Mouse (Mus musculus) heart, embryonic 15.5 days (tissue): ENCODE results near the gene Olfr1062. TPM values are rescaled to one million over a fixed set of nuclear protein-coding genes. Genes with fewer than 3 reads are reported as not detected.
"Not testable (repeated sequence)": the region's sequence is repeated elsewhere in the genome, so short reads cannot be mapped to it uniquely, and the experiment has no call there.

Experiments used
- ATAC-seq: fragments of 200-750 bp; cut with Nextera tagmentation; replicated peaks from 2 replicates; pipeline ENCODE4 v1.8.0; 2017; ENCODE audit warnings: low read depth, moderate TSS enrichment; ENCODE audit not compliant: insufficient number of reproducible peaks, insufficient read depth, low FRiP score
- H3K27ac ChIP-seq: fragments of 300-500 bp; sonication (generic); 2 replicates; pipeline ENCODE4 v1.5.1; 2015; ENCODE audit warnings: mild to moderate bottlenecking, inconsistent platforms
- H3K27me3 ChIP-seq: fragments of 300-500 bp; sonication (generic); 2 replicates; pipeline ENCODE4 v1.6.1; 2015; ENCODE audit warnings: inconsistent platforms
- H3K36me3 ChIP-seq: fragments of 300-500 bp; sonication (generic); 2 replicates; pipeline ENCODE4 v1.6.1; 2015; ENCODE audit warnings: mild to moderate bottlenecking, inconsistent platforms
- H3K4me1 ChIP-seq: fragments of 300-500 bp; sonication (generic); replicated peaks from 2 replicates; pipeline ENCODE4 v1.6.1; 2015; ENCODE audit warnings: inconsistent platforms
- H3K4me2 ChIP-seq: fragments of 300-500 bp; sonication (generic); 2 replicates; pipeline ENCODE4 v1.6.1; 2015; ENCODE audit warnings: inconsistent platforms, mild to moderate bottlenecking, moderate library complexity
- H3K4me3 ChIP-seq: fragments of 300-500 bp; sonication (generic); 2 replicates; pipeline ENCODE4 v1.5.1; 2015; ENCODE audit warnings: mild to moderate bottlenecking, inconsistent platforms
- H3K9ac ChIP-seq: fragments of 300-500 bp; sonication (generic); 2 replicates; pipeline ENCODE4 v1.6.1; 2015; ENCODE audit warnings: mild to moderate bottlenecking, inconsistent platforms
- H3K9me3 ChIP-seq: fragments of 300-500 bp; sonication (generic); replicated peaks from 2 replicates; pipeline ENCODE4 v1.6.1; 2016; ENCODE audit warnings: inconsistent platforms
- WGBS: fragments of 180-500 bp; shearing (Covaris S2); methylation state at CpG from one replicate; pipeline ENCODE4 v1.1.7; 2015; ENCODE audit warnings: mixed read lengths; 5-methylcytosine and 5-hydroxymethylcytosine counted together
- polyA plus RNA-seq: library from polyadenylated mRNA; unstranded; fragments of >200 nt; fragmentation: Nextera tagmentation; extraction: Ambion mirVana; gene quantifications from 2 replicates; pipeline ENCODE4 v1.2.1, GENCODE M21; 2015

Olfr1062 gene
- polyA plus RNA-seq: not detected in 2 replicates

DNA sequence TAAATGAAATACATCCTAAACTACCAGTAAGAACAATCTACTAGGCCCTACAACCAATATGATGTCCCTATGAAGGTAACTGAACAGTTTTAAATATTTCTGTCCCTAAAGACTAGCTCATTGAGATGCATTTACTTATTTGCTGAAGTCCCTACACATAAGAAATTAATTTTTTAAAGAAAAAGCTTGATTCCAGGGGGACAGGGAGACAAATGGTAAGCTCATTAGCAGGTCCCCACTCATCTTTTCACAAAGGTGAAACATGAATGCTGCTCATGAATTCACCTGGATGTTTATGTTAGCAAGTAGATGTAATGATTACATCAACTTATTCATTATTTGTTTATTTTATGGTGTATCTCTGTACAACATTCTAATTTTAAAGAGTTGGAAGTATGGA, at the start of gene Olfr1062:
Gene Olfr1062, minus strand, starts transcription at position 101 of the 400 bp plus-strand sequence.
- H3K4me2 ChIP-seq, H3K9me3 ChIP-seq, H3K36me3 ChIP-seq, ATAC-seq, H3K4me1 ChIP-seq, H3K27ac ChIP-seq, H3K27me3 ChIP-seq, H3K9ac ChIP-seq, H3K4me3 ChIP-seq: not testable (repeated sequence)

DNA sequence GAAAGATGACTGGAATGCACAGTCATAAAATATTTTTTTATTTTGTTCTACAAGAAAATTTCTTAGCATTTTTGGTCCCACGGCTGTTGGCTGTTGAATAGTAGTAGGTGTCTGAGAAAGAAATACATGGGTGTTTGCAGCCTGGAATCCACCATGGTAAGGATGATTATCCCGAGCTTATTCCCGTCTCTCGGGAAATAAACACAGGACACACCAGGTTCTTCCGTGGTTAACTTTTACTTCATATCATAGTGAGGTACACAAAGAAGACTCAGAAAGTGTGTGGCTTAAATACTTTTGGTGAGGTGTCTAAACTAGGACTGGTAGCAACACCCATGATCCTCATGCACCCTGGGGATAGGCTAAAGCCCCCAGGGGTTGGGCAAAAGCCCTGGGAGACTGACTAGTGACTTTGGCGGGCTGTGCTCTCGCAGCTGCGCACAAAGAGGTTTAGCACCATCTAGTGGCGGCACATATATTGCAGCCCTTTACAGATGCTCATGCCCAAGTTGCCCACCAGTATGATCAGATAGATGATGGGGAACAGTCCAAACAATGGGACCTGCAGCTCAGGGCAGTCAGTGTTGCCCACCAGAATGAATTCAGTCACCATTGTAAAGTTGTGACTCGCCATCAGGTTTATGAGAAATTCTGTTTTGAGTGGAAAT, 38.0 kb upstream of the Olfr1062 start:
- peak overlapping the region; percentile 19; the same call in 1 of the 2 replicates for H3K4me3 ChIP-seq
- WGBS: 30% methylated on average over 10 of the region's 10 CpGs

DNA sequence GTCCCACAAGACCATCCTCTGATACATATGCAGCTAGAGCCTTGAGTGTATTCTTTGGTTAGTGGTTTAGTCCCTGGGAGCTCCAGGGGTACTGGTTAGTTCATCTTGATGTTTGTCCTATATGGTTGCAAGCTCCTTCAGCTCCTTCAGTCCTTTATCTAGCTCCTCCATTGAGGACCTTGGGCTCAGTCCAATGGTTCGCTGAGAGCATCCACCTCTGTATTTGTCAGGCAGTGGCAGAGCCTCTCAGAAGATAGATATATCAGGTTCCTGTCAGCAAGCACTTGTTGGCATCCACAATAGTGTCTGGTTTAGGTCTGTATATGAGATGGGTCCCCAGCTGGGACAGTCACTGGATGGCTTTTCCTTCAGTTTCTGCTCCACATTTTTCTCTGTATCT, 33.9 kb upstream of the Olfr1062 start:
- WGBS: 43% methylated on average over 1 of the region's 1 CpGs
- H3K4me2 ChIP-seq: no peak overlapping the region

More for the DNA sequence above, 38.0 kb upstream of the Olfr1062 start:
- Histone ChIP-seq H3K27ac (no peak overlapping the region), H3K36me3 (no peaks in the 10 kb centered on the region), H3K4me2 (peak overlapping the region; percentile 47), H3K9me3 (no peaks in the 10 kb centered on the region), H3K9ac (no peak overlapping the region), H3K27me3 (no peaks in the 10 kb centered on the region), H3K4me1 (no peaks in the 10 kb centered on the region)
- ATAC-seq: no peak

DNA sequence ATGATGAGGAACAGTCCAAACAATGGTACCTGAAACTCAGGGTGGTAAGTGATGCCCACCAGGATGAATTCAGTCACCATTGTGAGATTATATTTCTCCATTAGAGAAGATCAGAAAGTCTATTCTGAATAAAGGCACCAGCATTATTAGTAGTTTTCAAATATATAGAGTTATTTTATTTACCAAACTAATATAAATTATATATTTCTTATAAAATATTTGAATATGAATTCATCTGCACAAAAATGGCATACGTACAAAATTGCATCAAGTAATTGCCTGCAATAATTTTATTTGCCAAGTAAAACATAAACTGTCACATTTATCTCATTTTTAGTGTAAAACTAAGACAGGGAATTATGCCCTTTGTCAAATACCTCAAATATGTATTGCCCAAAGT, 29.6 kb upstream of the Olfr1062 start, which contains the start of gene Olfr1066:
Gene Olfr1066, minus strand, starts transcription at position 101 of the 400 bp plus-strand sequence.
- Histone ChIP-seq H3K4me2 (no peak within 1 kb of the TSS), H3K4me3 (no peak within 1 kb of the TSS), H3K9me3 (no peaks in the 10 kb centered on the region), H3K27me3 (no peaks in the 10 kb centered on the region), H3K27ac (no peak within 1 kb of the TSS), H3K9ac (no peak within 1 kb of the TSS), H3K36me3 (no peaks in the 10 kb centered on the region), H3K4me1 (no peaks in the 10 kb centered on the region)
- no peak for ATAC-seq
- 75% methylated on average over 1 of the region's 1 CpGs for WGBS

More for the DNA sequence above, 33.9 kb upstream of the Olfr1062 start:
- Histone ChIP-seq H3K4me1 (no peaks in the 10 kb centered on the region), H3K27ac (no peak overlapping the region), H3K4me3 (no peak overlapping the region), H3K9ac (no peak overlapping the region), H3K9me3 (no peaks in the 10 kb centered on the region), H3K27me3 (no peaks in the 10 kb centered on the region), H3K36me3 (no peaks in the 10 kb centered on the region)
- ATAC-seq: no peak

DNA sequence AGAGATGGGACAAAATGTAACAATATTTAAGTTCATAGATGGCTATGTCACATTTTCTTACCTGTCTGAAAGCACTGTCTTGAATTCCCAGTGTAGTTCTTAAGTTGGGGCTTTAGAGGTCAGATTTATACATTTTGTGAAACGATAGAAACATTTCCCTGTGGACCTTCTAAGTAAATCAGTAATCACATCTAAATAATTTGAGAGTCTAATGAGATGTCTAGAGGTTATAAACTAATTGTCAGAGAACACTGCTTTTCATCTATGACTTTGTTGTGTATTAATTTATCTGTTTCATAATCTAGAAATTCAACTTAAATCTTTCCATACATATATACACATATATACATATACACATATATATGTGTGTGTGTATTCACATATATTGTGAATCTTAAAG, 23.9 kb upstream of the Olfr1062 start, which contains the start of gene Olfr1065:
Gene Olfr1065, minus strand, starts transcription at position 101 of the 400 bp plus-strand sequence.
- WGBS: 60% methylated on average over 1 of the region's 1 CpGs
- H3K4me3 ChIP-seq, H3K4me2 ChIP-seq, ATAC-seq, H3K27ac ChIP-seq, H3K9ac ChIP-seq, H3K9me3 ChIP-seq, H3K36me3 ChIP-seq, H3K4me1 ChIP-seq, H3K27me3 ChIP-seq: not testable (repeated sequence)

DNA sequence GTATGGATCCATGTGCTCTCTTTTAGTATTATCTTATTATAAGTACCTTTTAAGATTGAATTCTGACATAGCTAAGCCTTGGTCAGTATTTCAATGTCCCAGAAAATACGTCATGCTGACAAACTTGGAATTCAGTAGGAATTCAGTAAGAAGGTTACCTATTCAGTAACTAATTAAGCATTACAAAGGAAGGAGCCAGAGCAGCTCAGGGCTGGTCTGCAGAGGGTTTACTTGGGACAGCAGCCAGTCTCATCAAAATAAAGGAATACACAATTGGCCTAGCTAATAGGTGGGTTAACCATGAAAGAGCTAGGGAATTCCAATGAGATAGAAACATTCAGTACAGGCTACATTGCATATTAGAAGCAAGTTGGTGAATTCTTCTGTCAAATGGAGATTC, 15.6 kb upstream of the Olfr1062 start:
- H3K9me3 ChIP-seq, H3K4me3 ChIP-seq, H3K4me1 ChIP-seq, ATAC-seq, H3K4me2 ChIP-seq, H3K9ac ChIP-seq, H3K27me3 ChIP-seq, H3K27ac ChIP-seq, H3K36me3 ChIP-seq: not testable (repeated sequence)
- WGBS: 63% methylated on average over 1 of the region's 1 CpGs

DNA sequence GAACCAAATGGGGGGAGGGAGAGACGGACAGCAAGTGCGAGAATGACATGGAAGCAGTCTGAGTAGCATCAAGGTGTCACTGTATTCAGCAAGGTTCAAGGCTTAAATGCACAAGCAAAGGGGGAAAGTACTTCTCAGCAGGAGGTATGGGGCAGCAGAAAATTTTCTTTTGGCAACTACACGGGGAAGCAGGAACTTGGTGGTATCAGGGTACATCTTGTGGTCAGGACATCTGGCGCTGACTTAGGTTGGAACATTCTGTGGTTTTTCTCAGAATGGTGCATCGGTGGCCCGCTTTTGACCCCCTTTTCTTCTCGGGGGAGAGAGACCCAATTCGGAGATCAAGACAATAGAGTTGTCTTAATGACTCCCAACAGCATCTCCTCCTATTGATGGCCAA, 2.0 kb upstream of the Olfr1062 start:
- H3K4me3 ChIP-seq, ATAC-seq: not testable (repeated sequence)

DNA sequence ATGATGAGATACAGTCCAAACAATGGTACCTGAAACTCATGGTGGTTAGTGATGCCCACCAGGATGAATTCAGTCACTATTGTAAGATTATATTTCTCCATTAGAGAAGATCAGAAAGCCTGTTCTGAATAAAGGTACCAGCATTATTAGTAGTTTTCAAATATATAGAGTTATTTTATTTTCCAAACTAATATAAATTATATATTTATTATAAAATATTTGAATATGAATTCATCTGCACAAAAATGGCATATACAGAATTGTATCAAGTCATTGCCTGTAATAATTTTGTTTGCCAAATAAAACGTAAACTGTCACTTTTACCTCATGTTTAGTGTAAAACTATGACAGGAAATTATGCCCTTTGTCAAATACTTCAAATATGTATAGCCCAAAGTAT, 12.6 kb downstream of the Olfr1062 start, which contains the start of gene Olfr1061:
Gene Olfr1061, minus strand, starts transcription at position 101 of the 400 bp plus-strand sequence.
- H3K9ac ChIP-seq: no peak within 1 kb of the TSS
- no peak for ATAC-seq
- 71% methylated on average over 1 of the region's 1 CpGs for WGBS

More for the DNA sequence above, 2.0 kb upstream of the Olfr1062 start:
- H3K4me2 ChIP-seq, H3K4me1 ChIP-seq, H3K27me3 ChIP-seq, H3K36me3 ChIP-seq, H3K27ac ChIP-seq, H3K9ac ChIP-seq, H3K9me3 ChIP-seq: not testable (repeated sequence)
- WGBS: 78% methylated on average over 8 of the region's 8 CpGs

DNA sequence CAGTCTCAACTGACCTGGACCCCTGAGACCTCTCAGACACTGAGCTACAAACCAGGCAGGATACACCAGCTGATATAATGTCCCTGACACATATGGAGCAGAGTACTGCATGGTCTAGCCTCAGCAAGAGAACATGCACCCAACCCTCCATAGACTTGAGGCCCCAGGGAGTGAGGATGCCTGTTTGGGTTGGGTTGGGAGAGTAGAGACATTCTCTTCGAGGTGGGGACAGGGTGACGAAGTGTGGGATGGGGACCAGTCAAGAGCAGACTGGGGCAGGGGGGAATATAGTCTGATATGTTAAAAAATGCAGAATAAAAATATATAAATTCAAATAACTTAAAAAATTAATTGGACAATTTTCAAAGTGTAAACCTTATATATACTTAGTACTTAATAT, 31.4 kb downstream of the Olfr1062 start:
- H3K4me2 ChIP-seq: no peak overlapping the region
- 79% methylated on average over 2 of the region's 2 CpGs for whole genome bisulfite sequencing
- no peak overlapping the region for H3K27ac ChIP-seq
- no peak overlapping the region for H3K4me3 ChIP-seq
- no peak overlapping the region for H3K9ac ChIP-seq
- no peaks in the 10 kb centered on the region for H3K27me3 ChIP-seq
- H3K36me3 ChIP-seq: no peaks in the 10 kb centered on the region
- no peak for ATAC-seq
- H3K4me1 ChIP-seq: no peaks in the 10 kb centered on the region
- H3K9me3 ChIP-seq: no peaks in the 10 kb centered on the region

More for the DNA sequence above, 12.6 kb downstream of the Olfr1062 start, which contains the start of gene Olfr1061:
- H3K36me3 ChIP-seq: no peaks in the 10 kb centered on the region
- H3K27ac ChIP-seq: no peak within 1 kb of the TSS
- H3K27me3 ChIP-seq: no peaks in the 10 kb centered on the region
- H3K4me1 ChIP-seq: no peaks in the 10 kb centered on the region
- no peak within 1 kb of the TSS for H3K4me3 ChIP-seq
- H3K4me2 ChIP-seq: no peak within 1 kb of the TSS
- H3K9me3 ChIP-seq: no peaks in the 10 kb centered on the region

DNA sequence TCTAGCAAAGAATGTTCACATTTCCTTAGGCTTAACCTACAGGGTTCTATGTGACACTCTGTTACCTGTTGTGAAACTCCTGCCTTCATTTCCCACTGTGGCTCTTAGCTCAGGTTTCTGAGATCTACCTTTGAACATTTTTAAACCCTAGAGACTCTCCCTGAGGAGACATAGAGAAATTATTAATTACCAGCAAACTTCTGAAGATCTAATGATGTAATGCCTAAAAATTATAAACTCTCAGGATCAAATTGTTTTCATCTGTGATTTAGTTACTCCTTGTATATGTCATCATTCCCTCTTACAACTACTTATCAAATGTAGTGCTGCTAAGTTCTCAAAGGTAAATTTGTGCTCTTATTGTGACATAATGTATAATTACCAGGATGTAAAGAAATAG, 38.1 kb downstream of the Olfr1062 start, which contains the start of gene Olfr1058:
Gene Olfr1058, minus strand, starts transcription at position 101 of the 400 bp plus-strand sequence.
- not testable (repeated sequence) for H3K4me1 ChIP-seq, ATAC-seq, H3K4me2 ChIP-seq, H3K4me3 ChIP-seq, H3K9me3 ChIP-seq, H3K9ac ChIP-seq, H3K27ac ChIP-seq, H3K36me3 ChIP-seq, H3K27me3 ChIP-seq

DNA sequence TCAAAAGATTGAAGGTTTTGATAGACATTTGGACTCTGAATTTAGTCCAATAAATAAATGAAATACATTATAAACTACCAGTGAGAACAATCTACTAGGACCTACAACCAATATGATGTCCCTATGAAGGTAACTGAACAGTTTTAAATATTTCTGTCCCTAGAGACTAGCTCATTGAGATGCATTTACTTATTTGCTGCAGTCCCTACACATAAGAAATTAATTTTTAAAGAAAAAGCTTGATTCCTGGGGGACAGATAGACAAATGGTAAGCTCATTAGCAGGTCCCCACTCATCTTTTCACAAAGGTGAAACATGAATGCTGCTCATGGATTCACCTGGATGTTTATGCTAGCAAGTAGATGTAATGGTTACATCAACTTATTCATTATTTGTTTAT, 48.3 kb downstream of the Olfr1062 start, which contains the start of gene Olfr1057:
Gene Olfr1057, minus strand, starts transcription at position 101 of the 400 bp plus-strand sequence.
- Histone ChIP-seq H3K4me3 (no peak within 1 kb of the TSS), H3K4me1 (no peaks in the 10 kb centered on the region), H3K9me3 (no peaks in the 10 kb centered on the region), H3K27ac (no peak within 1 kb of the TSS), H3K36me3 (no peaks in the 10 kb centered on the region), H3K27me3 (no peaks in the 10 kb centered on the region), H3K9ac (no peak within 1 kb of the TSS), H3K4me2 (no peak within 1 kb of the TSS)
- no peak for ATAC-seq
